Mouse (Mus musculus): ENCODE data around the gene Mllt6. TPM values are rescaled to one million over a fixed set of nuclear protein-coding genes. Genes with fewer than 3 reads are reported as not detected.

The Mllt6 gene
- polyA plus RNA-seq (2014; fragmentation: Nextera tagmentation; extraction: Ambion mirVana) = 4.1 and 4.2 TPM in 2 replicates

- peak within 1 kb of the TSS; percentile 93 for H3K4me3 ChIP-seq (ENCODE audit: low read depth, low read length)
- peak within 1 kb of the TSS; percentile 91 for H3K4me2 ChIP-seq (replicated peaks; ENCODE audit: low read depth, low read length)
- H3K4me1 ChIP-seq (replicated peaks; ENCODE audit: control insufficient read depth, insufficient read depth, low read length) = peaks cover 17% of the 10 kb centered on the region
- 1% methylated on average over 20 of the region's 76 CpGs for WGBS
- H3K27me3 ChIP-seq (ENCODE audit: control insufficient read depth, insufficient read depth, low read length) = peaks cover 18% of the 10 kb centered on the region
- ATAC-seq (ENCODE audit: low FRiP score) (peak; percentile 58; the same call in 1 of the 2 replicates), DNase-seq (ENCODE audit: low spot score) (peak; percentile 88)
- H3K9me3 ChIP-seq (ENCODE audit: control insufficient read depth, low read length) = no peaks in the 10 kb centered on the region
- H3K9ac ChIP-seq (ENCODE audit: low read depth, low read length) = peak within 1 kb of the TSS; percentile 89
- H3K36me3 ChIP-seq (ENCODE audit: control insufficient read depth, insufficient read depth, low read length) = peaks cover 4% of the 10 kb centered on the region; the same call in 1 of the 2 replicates
- peak within 1 kb of the TSS; percentile 90 for H3K27ac ChIP-seq (ENCODE audit: low read depth, low read length)
These were observed at the start of gene Mllt6 for GRCm38 (mm10) chr11:97662893-97663527. Gene Mllt6, plus strand, starts transcription at chr11:97663414.

GRCm38 (mm10) chr11:97615276-97615675 is 47.9 kb upstream of the Mllt6 start:
- Histone ChIP-seq H3K4me1 (replicated peaks; ENCODE audit: control insufficient read depth, insufficient read depth, low read length) (no peaks in the 10 kb centered on the region), H3K4me3 (ENCODE audit: low read depth, low read length) (no peak overlapping the region), H3K9ac (ENCODE audit: low read depth, low read length) (no peak overlapping the region), H3K27me3 (ENCODE audit: control insufficient read depth, insufficient read depth, low read length) (no peaks in the 10 kb centered on the region), H3K4me2 (replicated peaks; ENCODE audit: low read depth, low read length) (no peak overlapping the region), H3K36me3 (ENCODE audit: control insufficient read depth, insufficient read depth, low read length) (no peaks in the 10 kb centered on the region), H3K27ac (ENCODE audit: low read depth, low read length) (no peak overlapping the region), H3K9me3 (ENCODE audit: control insufficient read depth, low read length) (no peaks in the 10 kb centered on the region)
- ATAC-seq (ENCODE audit: low FRiP score) (no peak), DNase-seq (ENCODE audit: low spot score) (no peak)
- 81% methylated on average over 4 of the region's 4 CpGs for WGBS

- Histone ChIP-seq H3K4me2 (replicated peaks; ENCODE audit: low read depth, low read length) (no peak overlapping the region), H3K4me1 (replicated peaks; ENCODE audit: control insufficient read depth, insufficient read depth, low read length) (no peaks in the 10 kb centered on the region), H3K36me3 (ENCODE audit: control insufficient read depth, insufficient read depth, low read length) (no peaks in the 10 kb centered on the region), H3K27ac (ENCODE audit: low read depth, low read length) (no peak overlapping the region), H3K9ac (ENCODE audit: low read depth, low read length) (no peak overlapping the region), H3K9me3 (ENCODE audit: control insufficient read depth, low read length) (no peaks in the 10 kb centered on the region), H3K4me3 (ENCODE audit: low read depth, low read length) (no peak overlapping the region), H3K27me3 (ENCODE audit: control insufficient read depth, insufficient read depth, low read length) (no peaks in the 10 kb centered on the region; the same call in 1 of the 2 replicates)
- 43% methylated on average over 11 of the region's 11 CpGs for WGBS
- no peak for DNase-seq (ENCODE audit: low spot score)
- ATAC-seq (ENCODE audit: low FRiP score) = no peak
These were observed 44.8 kb upstream of the Mllt6 start for GRCm38 (mm10) chr11:97618368-97618767.

DNA sequence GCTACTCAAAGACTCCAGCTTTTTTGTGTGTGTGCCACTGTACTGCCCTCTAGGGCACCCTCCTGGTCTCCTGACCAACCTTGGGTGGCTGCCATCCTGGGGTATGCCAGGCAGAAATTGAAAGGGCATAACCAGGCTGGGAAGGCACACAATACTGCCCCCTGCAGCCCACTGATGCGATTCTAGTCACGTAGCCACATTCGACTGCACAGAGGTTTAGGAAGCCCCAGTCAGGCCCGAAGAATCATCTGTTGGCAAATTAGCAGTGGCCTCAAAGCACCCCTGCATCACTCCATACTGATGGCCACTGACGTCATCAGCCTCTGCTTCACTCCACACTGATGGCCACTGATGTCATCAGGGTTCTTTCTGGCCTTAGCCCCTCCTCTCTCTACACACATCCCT is 43.8 kb upstream of the Mllt6 start:
- peak; percentile 46 for DNase-seq (ENCODE audit: low spot score)
- no peak overlapping the region for H3K4me3 ChIP-seq (ENCODE audit: low read depth, low read length)
- no peaks in the 10 kb centered on the region for H3K36me3 ChIP-seq (ENCODE audit: control insufficient read depth, insufficient read depth, low read length)
- no peaks in the 10 kb centered on the region for H3K9me3 ChIP-seq (ENCODE audit: control insufficient read depth, low read length)
- H3K27ac ChIP-seq (ENCODE audit: low read depth, low read length) = no peak overlapping the region
- H3K9ac ChIP-seq (ENCODE audit: low read depth, low read length) = no peak overlapping the region
- ATAC-seq (ENCODE audit: low FRiP score) = no peak
- H3K4me2 ChIP-seq (replicated peaks; ENCODE audit: low read depth, low read length) = no peak overlapping the region
- no peaks in the 10 kb centered on the region; the same call in 1 of the 2 replicates for H3K27me3 ChIP-seq (ENCODE audit: control insufficient read depth, insufficient read depth, low read length)
- H3K4me1 ChIP-seq (replicated peaks; ENCODE audit: control insufficient read depth, insufficient read depth, low read length) = no peaks in the 10 kb centered on the region
- 52% methylated on average over 5 of the region's 5 CpGs for WGBS

DNA sequence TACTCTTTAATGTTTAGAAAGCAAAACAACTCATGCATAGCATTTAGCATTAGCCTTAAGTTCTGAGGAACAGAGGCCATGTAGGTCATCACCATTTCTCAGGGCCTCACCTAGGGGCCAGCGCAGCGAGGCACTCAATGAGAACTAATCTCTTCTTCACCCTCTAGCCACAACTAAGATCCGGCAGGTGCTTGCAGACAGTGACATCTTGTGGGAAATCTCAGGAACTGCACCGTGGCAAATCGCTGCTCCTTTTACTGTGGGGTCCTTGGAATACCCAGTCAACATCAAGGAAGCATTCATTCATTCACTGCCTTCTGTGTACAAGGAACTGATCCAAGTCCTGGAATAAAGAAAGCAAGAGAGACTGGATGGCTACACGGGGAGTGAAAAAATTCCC is 40.8 kb upstream of the Mllt6 start:
- H3K9me3 ChIP-seq (ENCODE audit: control insufficient read depth, low read length) = no peaks in the 10 kb centered on the region
- H3K4me3 ChIP-seq (ENCODE audit: low read depth, low read length) = no peak overlapping the region
- no peak overlapping the region for H3K9ac ChIP-seq (ENCODE audit: low read depth, low read length)
- 0 out of 2 replicates have a peak, but pooled peaks have one; percentile 25 for ATAC-seq (ENCODE audit: low FRiP score)
- H3K27ac ChIP-seq (ENCODE audit: low read depth, low read length) = no peak overlapping the region
- 3% methylated on average over 6 of the region's 6 CpGs for WGBS
- H3K4me2 ChIP-seq (replicated peaks; ENCODE audit: low read depth, low read length) = no peak overlapping the region
- no peaks in the 10 kb centered on the region for H3K36me3 ChIP-seq (ENCODE audit: control insufficient read depth, insufficient read depth, low read length)
- H3K4me1 ChIP-seq (replicated peaks; ENCODE audit: control insufficient read depth, insufficient read depth, low read length) = peaks cover 11% of the 10 kb centered on the region
- peak; percentile 86 for DNase-seq (ENCODE audit: low spot score)
- H3K27me3 ChIP-seq (ENCODE audit: control insufficient read depth, insufficient read depth, low read length) = peaks cover 9% of the 10 kb centered on the region

GRCm38 (mm10) chr11:97623166-97623565 is 40.0 kb upstream of the Mllt6 start:
- Histone ChIP-seq H3K9ac (ENCODE audit: low read depth, low read length) (no peak overlapping the region), H3K4me3 (ENCODE audit: low read depth, low read length) (no peak overlapping the region), H3K9me3 (ENCODE audit: control insufficient read depth, low read length) (no peaks in the 10 kb centered on the region), H3K27ac (ENCODE audit: low read depth, low read length) (no peak overlapping the region), H3K4me2 (replicated peaks; ENCODE audit: low read depth, low read length) (no peak overlapping the region), H3K4me1 (replicated peaks; ENCODE audit: control insufficient read depth, insufficient read depth, low read length) (peaks cover 16% of the 10 kb centered on the region), H3K36me3 (ENCODE audit: control insufficient read depth, insufficient read depth, low read length) (no peaks in the 10 kb centered on the region), H3K27me3 (ENCODE audit: control insufficient read depth, insufficient read depth, low read length) (peaks cover 16% of the 10 kb centered on the region)
- WGBS = 67% methylated on average over 9 of the region's 9 CpGs
- DNase-seq (ENCODE audit: low spot score) (no peak), ATAC-seq (ENCODE audit: low FRiP score) (no peak)

DNA sequence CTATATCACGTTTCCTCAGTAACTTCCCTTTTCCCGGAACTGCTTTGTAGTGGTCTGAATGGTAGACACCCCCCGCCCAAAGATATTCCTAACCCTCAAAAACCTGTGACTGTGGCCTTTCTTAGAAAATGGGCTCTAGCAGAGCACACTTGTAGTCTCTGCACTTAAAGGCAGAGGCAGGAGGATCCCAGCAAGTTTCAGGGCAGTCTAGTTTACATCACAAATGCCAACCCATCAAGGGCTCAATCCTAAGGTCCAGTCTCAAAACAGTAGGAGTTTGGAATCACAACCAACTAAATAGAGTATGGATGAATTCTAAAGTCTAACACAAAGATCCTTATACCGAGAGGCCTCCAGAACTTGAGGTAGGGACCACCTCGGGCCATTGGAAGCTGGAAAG is 37.7 kb upstream of the Mllt6 start:
- DNase-seq (ENCODE audit: low spot score) = no peak
- ATAC-seq (ENCODE audit: low FRiP score) = no peak
- peaks cover 35% of the 10 kb centered on the region for H3K27me3 ChIP-seq (ENCODE audit: control insufficient read depth, insufficient read depth, low read length)
- WGBS = 78% methylated on average over 5 of the region's 5 CpGs
- H3K4me3 ChIP-seq (ENCODE audit: low read depth, low read length) = no peak overlapping the region
- H3K9ac ChIP-seq (ENCODE audit: low read depth, low read length) = no peak overlapping the region
- H3K36me3 ChIP-seq (ENCODE audit: control insufficient read depth, insufficient read depth, low read length) = no peaks in the 10 kb centered on the region
- H3K4me1 ChIP-seq (replicated peaks; ENCODE audit: control insufficient read depth, insufficient read depth, low read length) = peaks cover 22% of the 10 kb centered on the region
- no peak overlapping the region for H3K27ac ChIP-seq (ENCODE audit: low read depth, low read length)
- H3K9me3 ChIP-seq (ENCODE audit: control insufficient read depth, low read length) = no peaks in the 10 kb centered on the region
- H3K4me2 ChIP-seq (replicated peaks; ENCODE audit: low read depth, low read length) = no peak overlapping the region

DNA sequence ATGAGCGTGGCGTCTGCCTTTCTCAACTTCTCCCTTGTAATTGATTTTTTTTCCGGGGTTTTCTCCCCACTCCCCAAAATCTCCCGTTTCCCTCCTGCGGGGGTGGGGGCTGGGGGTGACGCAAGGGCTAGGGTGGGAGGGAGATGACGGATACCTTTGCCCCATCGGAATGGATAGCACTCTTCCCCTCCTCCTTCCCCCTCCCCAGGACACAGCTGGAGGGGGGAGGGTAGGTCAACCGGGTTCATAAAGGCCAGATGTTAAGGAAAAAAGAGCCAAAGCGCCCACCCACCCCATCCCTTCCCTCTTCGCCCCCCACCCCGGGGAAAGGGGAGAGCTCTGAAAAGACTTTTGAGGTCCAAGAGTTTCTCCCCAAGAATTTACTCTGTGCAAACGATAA is 36.8 kb upstream of the Mllt6 start:
- no peak for ATAC-seq (ENCODE audit: low FRiP score)
- Histone ChIP-seq H3K27ac (ENCODE audit: low read depth, low read length) (no peak overlapping the region), H3K27me3 (ENCODE audit: control insufficient read depth, insufficient read depth, low read length) (peaks cover 43% of the 10 kb centered on the region), H3K9ac (ENCODE audit: low read depth, low read length) (no peak overlapping the region), H3K9me3 (ENCODE audit: control insufficient read depth, low read length) (no peaks in the 10 kb centered on the region), H3K4me2 (replicated peaks; ENCODE audit: low read depth, low read length) (no peak overlapping the region), H3K36me3 (ENCODE audit: control insufficient read depth, insufficient read depth, low read length) (no peaks in the 10 kb centered on the region), H3K4me1 (replicated peaks; ENCODE audit: control insufficient read depth, insufficient read depth, low read length) (peaks cover 22% of the 10 kb centered on the region), H3K4me3 (ENCODE audit: low read depth, low read length) (no peak overlapping the region)
- WGBS = 1% methylated on average over 13 of the region's 13 CpGs
- DNase-seq (ENCODE audit: low spot score) = no peak

DNA sequence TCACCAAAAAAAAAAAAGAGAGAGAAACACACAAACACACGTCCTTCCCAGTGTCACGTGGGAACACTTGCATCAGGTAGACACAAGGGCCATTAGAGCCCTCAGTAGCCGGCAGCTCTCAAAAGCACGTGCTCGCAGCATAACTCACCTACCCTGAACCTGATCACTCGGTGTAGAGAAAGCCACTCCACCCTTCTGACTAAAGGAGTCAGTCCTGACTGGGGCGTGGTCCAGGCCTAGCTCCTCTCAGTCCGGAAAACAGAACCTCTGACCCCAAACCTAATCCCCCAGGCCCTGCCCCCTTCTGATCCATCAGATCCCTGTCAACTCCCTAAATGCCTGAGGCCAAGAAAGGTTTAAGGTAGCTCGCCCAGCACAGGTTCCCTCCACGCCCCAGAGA is 36.4 kb upstream of the Mllt6 start:
- Histone ChIP-seq H3K4me2 (replicated peaks; ENCODE audit: low read depth, low read length) (peak overlapping the region; percentile 91), H3K27ac (ENCODE audit: low read depth, low read length) (no peak overlapping the region), H3K9me3 (ENCODE audit: control insufficient read depth, low read length) (no peaks in the 10 kb centered on the region), H3K9ac (ENCODE audit: low read depth, low read length) (no peak overlapping the region), H3K27me3 (ENCODE audit: control insufficient read depth, insufficient read depth, low read length) (peaks cover 48% of the 10 kb centered on the region), H3K36me3 (ENCODE audit: control insufficient read depth, insufficient read depth, low read length) (no peaks in the 10 kb centered on the region), H3K4me3 (ENCODE audit: low read depth, low read length) (peak overlapping the region; percentile 74; the same call in 1 of the 2 replicates), H3K4me1 (replicated peaks; ENCODE audit: control insufficient read depth, insufficient read depth, low read length) (peaks cover 24% of the 10 kb centered on the region)
- DNase-seq (ENCODE audit: low spot score) (peak; percentile 38), ATAC-seq (ENCODE audit: low FRiP score) (no peak)
- whole genome bisulfite sequencing = 3% methylated on average over 10 of the region's 10 CpGs
